In the genomic region with DNA sequence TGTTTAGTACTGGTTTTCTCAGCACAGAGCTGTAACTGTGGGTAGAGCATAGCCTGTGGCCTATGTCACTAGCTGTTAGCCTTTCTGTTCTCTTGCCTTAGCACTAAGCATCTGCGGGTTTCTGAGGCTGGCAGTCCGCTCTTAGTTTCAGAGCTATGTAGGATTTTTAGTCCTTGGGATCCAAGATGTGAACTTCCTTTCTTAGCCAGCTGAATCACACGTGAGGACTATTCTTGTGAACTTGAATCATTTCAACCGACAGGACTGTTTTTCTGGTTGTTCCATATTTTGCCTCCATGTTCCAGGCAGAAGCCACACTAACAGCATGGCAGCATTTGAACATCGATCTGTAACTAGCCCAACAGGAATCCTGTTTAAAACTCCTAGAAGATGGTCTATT, we compare ENCODE assay signal across 18 mouse cellular contexts.
A peak's percentile ranks its signal among the peaks of the same experiment; 100 is the strongest.
DNase-seq lines count a peak whose midpoint lies in the region; ATAC-seq lines count a peak whose summit lies in the region.
"Had no signal": no experiment of that assay in that cellular context is flagged by ENCODE, and none has a peak within 500 bp of the region (broad histone marks: within the 10 kb centered on the region; RNA-seq: fewer than 3 reads in every experiment).

No protein-coding gene starts in this region.

- H3K4me1 ChIP-seq in midbrain, embryonic 11.5 days (ENCODE audit: control insufficient read depth, insufficient read depth, low read length): no peaks in the 10 kb centered on the region
- H3K4me1 ChIP-seq in midbrain, embryonic 16.5 days (ENCODE audit: control insufficient read depth, insufficient read depth, low read length): no peaks in the 10 kb centered on the region
- H3K4me1 ChIP-seq: embryonic facial prominence, embryonic 12.5 days had no signal

- 95% methylated on average over 5 of the region's 5 CpGs for WGBS in midbrain, embryonic 11.5 days
- WGBS in midbrain, embryonic 16.5 days: 94% methylated on average over 5 of the region's 5 CpGs

- no peaks in the 10 kb centered on the region for H3K9me3 ChIP-seq in midbrain, embryonic 11.5 days (ENCODE audit: control insufficient read depth, low read length)
- H3K9me3 ChIP-seq in midbrain, embryonic 16.5 days (replicated peaks; ENCODE audit: control insufficient read depth, low read length, poor library complexity, severe bottlenecking): no peaks in the 10 kb centered on the region
- H3K9me3 ChIP-seq: embryonic facial prominence, embryonic 10.5 days; embryonic facial prominence, embryonic 12.5 days; forebrain, embryonic 13.5 days; forebrain, embryonic 15.5 days had no signal

- no peak overlapping the region for H3K4me3 ChIP-seq in midbrain, embryonic 11.5 days (ENCODE audit: low read depth, low read length)
- H3K4me3 ChIP-seq in midbrain, embryonic 16.5 days (ENCODE audit: low read depth, low read length): no peak overlapping the region
- H3K4me3 ChIP-seq: embryonic facial prominence, embryonic 10.5 days; embryonic facial prominence, embryonic 12.5 days; forebrain, embryonic 13.5 days; forebrain, embryonic 15.5 days had no signal

- H3K4me2 ChIP-seq in midbrain, embryonic 11.5 days: no peak overlapping the region
- no peak overlapping the region for H3K4me2 ChIP-seq in midbrain, embryonic 16.5 days (ENCODE audit: low read length)
- H3K4me2 ChIP-seq: embryonic facial prominence, embryonic 12.5 days; forebrain, embryonic 13.5 days; forebrain, embryonic 15.5 days had no signal

- no peak for ATAC-seq in midbrain, embryonic 11.5 days (ENCODE audit: low FRiP score)
- no peak for ATAC-seq in midbrain, embryonic 16.5 days
- ATAC-seq: forebrain, embryonic 13.5 days; forebrain, embryonic 15.5 days; forebrain, postnatal 0 days had no signal

- H3K36me3 ChIP-seq in midbrain, embryonic 11.5 days (ENCODE audit: control insufficient read depth, insufficient read depth, low read length): no peaks in the 10 kb centered on the region
- no peaks in the 10 kb centered on the region for H3K36me3 ChIP-seq in midbrain, embryonic 16.5 days (ENCODE audit: control insufficient read depth, insufficient read depth, low read length)
- H3K36me3 ChIP-seq: forebrain, embryonic 15.5 days had no signal

- peak; percentile 12 for DNase-seq in midbrain, embryonic 11.5 days (ENCODE audit: low spot score, missing footprints)
- peak; percentile 60 for DNase-seq in brain, adult 2 months (ENCODE audit: low read depth, low spot score)
- DNase-seq in telencephalon, adult 2 months (ENCODE audit: low read depth, low spot score): peak; percentile 59
- DNase-seq in retina, postnatal 1 day: no peak
- DNase-seq: adrenal gland, adult 2 months; adrenal gland, postnatal 10 days; adrenal gland, postnatal 25 days; cerebellum, adult 11-12 months; cerebellum, adult 2 months; cerebellum, adult 9-10 months; cerebellum, postnatal 10 days; cerebellum, postnatal 25 days; forebrain, postnatal 0 days had no signal

- no peak overlapping the region for H3K27ac ChIP-seq in midbrain, embryonic 11.5 days (ENCODE audit: low read depth, low read length)
- H3K27ac ChIP-seq in midbrain, embryonic 16.5 days (ENCODE audit: low read length): no peak overlapping the region
- H3K27ac ChIP-seq: embryonic facial prominence, embryonic 10.5 days; embryonic facial prominence, embryonic 12.5 days; forebrain, embryonic 13.5 days; forebrain, embryonic 15.5 days had no signal

- H3K9ac ChIP-seq in midbrain, embryonic 11.5 days (ENCODE audit: low read length): no peak overlapping the region
- no peak overlapping the region for H3K9ac ChIP-seq in midbrain, embryonic 16.5 days (ENCODE audit: low read depth, low read length)
- H3K9ac ChIP-seq: embryonic facial prominence, embryonic 12.5 days; forebrain, embryonic 13.5 days; forebrain, embryonic 15.5 days; forebrain, postnatal 0 days had no signal

- no peaks in the 10 kb centered on the region for H3K27me3 ChIP-seq in midbrain, embryonic 11.5 days (ENCODE audit: control insufficient read depth, insufficient read depth, low read length)
- no peaks in the 10 kb centered on the region for H3K27me3 ChIP-seq in midbrain, embryonic 16.5 days (ENCODE audit: control insufficient read depth, insufficient read depth, low read depth, low read length)
- H3K27me3 ChIP-seq: embryonic facial prominence, embryonic 12.5 days; forebrain, embryonic 13.5 days; forebrain, embryonic 15.5 days had no signal
